Mouse (Mus musculus) limb, embryonic 11.5 days (tissue): ENCODE measurements around the gene Vmn1r95. TPM values are rescaled to one million over a fixed set of nuclear protein-coding genes. Genes with fewer than 3 reads are reported as not detected.
"Not testable (repeated sequence)": the region's sequence is repeated elsewhere in the genome, so short reads cannot be mapped to it uniquely, and the experiment has no call there.

ENCODE experiments used
- ATAC-seq: fragments of 200-750 bp; cut with Nextera tagmentation; 2 replicates; pipeline ENCODE4 v1.8.0; 2017; ENCODE audit warnings: low read depth; ENCODE audit not compliant: insufficient number of reproducible peaks, low FRiP score, low TSS enrichment
- DNase-seq: peaks from one replicate; pipeline ENCODE4 v3.0.0-alpha.2; 2015; ENCODE audit warnings: low spot score
- H3K27ac ChIP-seq: fragments of 300-500 bp; sonication (generic); replicated peaks from 2 replicates; pipeline ENCODE4 v1.5.1; 2014; ENCODE audit warnings: low read depth, mild to moderate bottlenecking, low read length
- H3K27me3 ChIP-seq: fragments of 300-500 bp; sonication (generic); 2 replicates; pipeline ENCODE4 v1.6.1; 2014; ENCODE audit warnings: mild to moderate bottlenecking, low read length, mixed read lengths; ENCODE audit not compliant: control insufficient read depth, insufficient read depth
- H3K36me3 ChIP-seq: fragments of 300-500 bp; sonication (generic); 2 replicates; pipeline ENCODE4 v1.6.1; 2014; ENCODE audit warnings: mild to moderate bottlenecking, low read length, moderate library complexity, mixed read lengths; ENCODE audit not compliant: control insufficient read depth, insufficient read depth
- H3K4me1 ChIP-seq: fragments of 300-500 bp; sonication (generic); 2 replicates; pipeline ENCODE4 v1.6.1; 2014; ENCODE audit warnings: low read length, mixed read lengths; ENCODE audit not compliant: control insufficient read depth, insufficient read depth
- H3K4me2 ChIP-seq: fragments of 300-500 bp; sonication (generic); 2 replicates; pipeline ENCODE4 v1.6.1; 2014; ENCODE audit warnings: low read depth, mild to moderate bottlenecking, moderate library complexity; ENCODE audit not compliant: severe bottlenecking
- H3K4me3 ChIP-seq: fragments of 300-500 bp; sonication (generic); 2 replicates; pipeline ENCODE4 v1.5.1; 2014; ENCODE audit warnings: low read depth, low read length
- H3K9ac ChIP-seq: fragments of 300-500 bp; sonication (generic); 2 replicates; pipeline ENCODE4 v1.6.1; 2014; ENCODE audit warnings: mild to moderate bottlenecking, low read length
- H3K9me3 ChIP-seq: fragments of 300-500 bp; sonication (generic); 2 replicates; pipeline ENCODE4 v1.6.1; 2016; ENCODE audit warnings: low read length; ENCODE audit not compliant: control insufficient read depth
- WGBS: fragments of 180-500 bp; shearing (Covaris S2); extraction: QIAGEN DNeasy Blood & Tissue Kit; methylation state at CpG from one replicate; pipeline ENCODE4 v1.1.7; 2014; 5-methylcytosine and 5-hydroxymethylcytosine counted together
- polyA plus RNA-seq: library from polyadenylated mRNA; unstranded; fragments of >200 nt; fragmentation: Nextera tagmentation; extraction: Ambion mirVana; gene quantifications from 2 replicates; pipeline ENCODE4 v1.2.1, GENCODE M21; 2014

Vmn1r95 gene
- not detected in 2 replicates for polyA plus RNA-seq

GRCm38 (mm10) chr7:20193410-20193809 lies at the start of gene Vmn1r95:
Gene Vmn1r95, plus strand, starts transcription at chr7:20193710.
- no CpG with 5 or more reads among the region's 3 CpGs for WGBS
- H3K4me1 ChIP-seq, H3K27me3 ChIP-seq, H3K36me3 ChIP-seq, H3K4me3 ChIP-seq, ATAC-seq, H3K9me3 ChIP-seq, H3K9ac ChIP-seq, H3K4me2 ChIP-seq, H3K27ac ChIP-seq, DNase-seq: not testable (repeated sequence)

GRCm38 (mm10) chr7:20168277-20168676 lies 25.2 kb upstream of the Vmn1r95 start, which contains the start of gene Vmn1r94:
Gene Vmn1r94, minus strand, starts transcription at chr7:20168377.
- H3K27ac ChIP-seq, H3K4me1 ChIP-seq, H3K4me2 ChIP-seq, DNase-seq, H3K9ac ChIP-seq, H3K4me3 ChIP-seq, ATAC-seq, H3K9me3 ChIP-seq, H3K36me3 ChIP-seq, H3K27me3 ChIP-seq: not testable (repeated sequence)
- no CpG with 5 or more reads among the region's 3 CpGs for WGBS

DNA sequence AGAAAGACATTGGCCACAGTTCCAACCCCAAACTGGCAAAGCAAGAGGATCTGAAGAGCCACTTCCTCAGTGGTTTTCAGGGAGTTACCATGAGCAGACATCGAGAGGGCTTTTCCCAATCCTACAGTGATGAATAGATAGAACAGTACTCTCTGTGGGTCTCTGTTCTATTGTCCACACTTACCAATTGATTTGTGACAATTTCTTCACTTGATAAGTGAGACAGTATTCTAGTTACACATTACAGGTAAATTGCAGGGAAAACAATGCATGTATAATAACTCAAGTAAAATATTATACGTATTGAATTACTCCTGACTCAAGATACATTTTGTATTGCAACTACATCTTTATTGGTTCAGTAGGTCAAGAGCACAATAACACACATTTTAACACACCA lies 12.0 kb downstream of the Vmn1r95 start, which contains the start of gene Gm6164:
TSS of gene Gm6164 (minus strand) at position 101 of the 400 bp plus-strand sequence.
- not testable (repeated sequence) for H3K36me3 ChIP-seq, H3K9ac ChIP-seq, H3K4me1 ChIP-seq, ATAC-seq, H3K4me3 ChIP-seq, H3K27ac ChIP-seq, H3K27me3 ChIP-seq, H3K4me2 ChIP-seq, H3K9me3 ChIP-seq, DNase-seq
- no CpG with 5 or more reads among the region's 2 CpGs for WGBS

GRCm38 (mm10) chr7:20233728-20234127 lies 40.2 kb downstream of the Vmn1r95 start, which contains the start of gene Gm4498:
Gene Gm4498, minus strand, starts transcription at chr7:20233828.
- no CpG with 5 or more reads among the region's 2 CpGs for WGBS
- DNase-seq, H3K4me1 ChIP-seq, ATAC-seq, H3K36me3 ChIP-seq, H3K27me3 ChIP-seq, H3K9ac ChIP-seq, H3K27ac ChIP-seq, H3K9me3 ChIP-seq, H3K4me2 ChIP-seq, H3K4me3 ChIP-seq: not testable (repeated sequence)

Other genes with a start within 250 kb of the Vmn1r95 start
- gene Igsf23, start 243.0 kb upstream of the Vmn1r95 start, polyA plus RNA-seq: 0.14 and 0.48 TPM in 2 replicates
- gene Ceacam20, start 228.3 kb upstream of the Vmn1r95 start, polyA plus RNA-seq: not detected in 2 replicates
- 0.08 TPM in 1 of 2 replicates, not detected in the other for gene Nlrp9b, start 202.2 kb upstream of the Vmn1r95 start, polyA plus RNA-seq
- not detected in 2 replicates for gene Vmn1r91, start 94.0 kb upstream of the Vmn1r95 start, polyA plus RNA-seq
- not detected in 2 replicates for gene Gm16442, start 71.1 kb upstream of the Vmn1r95 start, polyA plus RNA-seq
- not detected in 2 replicates for gene Vmn1r93, start 54.6 kb upstream of the Vmn1r95 start, polyA plus RNA-seq
- gene Vmn1r94, start 25.3 kb upstream of the Vmn1r95 start, polyA plus RNA-seq: not detected in 2 replicates
- gene Gm6164, start 11.9 kb downstream of the Vmn1r95 start, polyA plus RNA-seq: not detected in 2 replicates
- not detected in 2 replicates for gene Gm4498, start 40.1 kb downstream of the Vmn1r95 start, polyA plus RNA-seq
- not detected in 2 replicates for gene Gm5890, start 69.1 kb downstream of the Vmn1r95 start, polyA plus RNA-seq
- gene Gm4133, start 140.4 kb downstream of the Vmn1r95 start, polyA plus RNA-seq: not detected in 2 replicates
- gene Gm5728, start 181.7 kb downstream of the Vmn1r95 start, polyA plus RNA-seq: not detected in 2 replicates
- not detected in 2 replicates for gene Vmn1r100, start 224.2 kb downstream of the Vmn1r95 start, polyA plus RNA-seq
- not detected in 2 replicates for gene Vmn1r101, start 248.9 kb downstream of the Vmn1r95 start, polyA plus RNA-seq